Mouse (Mus musculus): ENCODE data around the gene Cfap161.

Gene Cfap161

DNA sequence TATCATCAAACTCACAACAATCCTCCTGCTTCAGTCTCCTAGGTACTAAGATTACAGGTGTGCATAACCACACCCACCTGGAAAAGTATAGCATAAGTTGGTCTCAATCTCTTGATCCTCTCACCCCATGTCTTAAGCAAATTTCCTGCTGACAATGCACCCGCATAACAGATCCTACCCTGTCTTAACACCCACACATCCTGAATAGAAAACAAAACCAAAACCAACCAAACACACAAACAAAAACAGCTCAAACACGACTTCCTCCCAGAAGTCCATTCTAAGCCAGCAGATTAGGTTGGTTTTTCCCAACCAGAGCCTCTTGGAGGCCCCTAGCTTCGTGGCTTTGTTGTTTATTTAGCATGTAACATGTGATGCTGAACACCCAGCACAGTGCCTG lies 52.0 kb downstream of the Cfap161 start:
- in situ Hi-C loops (cut with MboI; ENCODE audit: low sequenced_read_pairs), result no loop called here

DNA sequence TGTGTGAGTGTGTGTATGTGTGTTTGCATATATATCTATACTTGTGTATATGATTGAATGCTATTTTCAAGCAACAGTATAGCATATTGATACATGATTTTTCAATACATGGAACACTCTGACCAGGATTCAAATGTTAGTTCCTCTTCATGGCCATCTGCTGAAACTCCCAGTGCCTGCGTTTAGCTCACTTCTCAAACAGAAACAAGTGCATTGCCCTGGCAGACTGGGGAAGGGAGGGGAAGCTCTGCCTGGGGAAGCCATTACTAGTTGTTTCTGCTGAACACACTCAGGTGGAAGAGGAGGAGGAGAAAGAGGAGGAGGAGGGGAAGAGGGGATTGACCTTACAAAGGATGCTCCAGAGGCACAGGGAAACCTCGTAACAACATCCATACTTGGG lies 52.7 kb downstream of the Cfap161 start:
- in situ Hi-C loops (cut with MboI; ENCODE audit: low sequenced_read_pairs), result no loop called here

DNA sequence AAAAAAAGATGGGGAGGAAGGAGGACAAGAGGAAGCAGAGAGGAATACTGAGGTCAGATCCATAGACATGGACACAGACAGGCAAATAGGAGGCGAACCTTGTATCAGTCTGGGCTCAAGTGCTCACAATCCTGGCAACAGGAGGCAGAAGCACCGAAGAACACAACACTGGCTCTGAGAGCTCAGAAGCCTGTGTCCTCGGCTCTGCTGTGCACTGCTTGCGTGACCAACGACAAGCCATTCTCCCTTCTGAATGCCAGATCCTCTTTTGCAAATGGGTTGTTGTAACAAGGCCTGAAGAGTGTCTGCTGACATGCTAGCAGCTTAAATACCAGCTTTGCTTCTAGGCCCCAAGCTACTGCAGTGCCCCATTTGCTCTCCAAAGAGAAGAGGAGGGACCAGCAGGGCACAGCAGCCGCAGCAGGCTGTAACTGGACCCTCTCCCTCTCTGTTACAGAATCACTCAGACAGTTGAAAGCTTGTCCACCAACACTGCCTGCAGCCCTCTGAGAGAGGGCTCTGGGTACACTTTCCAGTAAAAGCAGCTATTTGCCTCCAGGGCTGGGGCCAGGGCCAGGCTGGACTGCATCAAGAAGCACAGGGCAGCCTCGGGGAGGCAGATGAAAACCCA lies 54.9 kb downstream of the Cfap161 start:
- in situ Hi-C loops (cut with MboI; ENCODE audit: low sequenced_read_pairs), result no loop called here

DNA sequence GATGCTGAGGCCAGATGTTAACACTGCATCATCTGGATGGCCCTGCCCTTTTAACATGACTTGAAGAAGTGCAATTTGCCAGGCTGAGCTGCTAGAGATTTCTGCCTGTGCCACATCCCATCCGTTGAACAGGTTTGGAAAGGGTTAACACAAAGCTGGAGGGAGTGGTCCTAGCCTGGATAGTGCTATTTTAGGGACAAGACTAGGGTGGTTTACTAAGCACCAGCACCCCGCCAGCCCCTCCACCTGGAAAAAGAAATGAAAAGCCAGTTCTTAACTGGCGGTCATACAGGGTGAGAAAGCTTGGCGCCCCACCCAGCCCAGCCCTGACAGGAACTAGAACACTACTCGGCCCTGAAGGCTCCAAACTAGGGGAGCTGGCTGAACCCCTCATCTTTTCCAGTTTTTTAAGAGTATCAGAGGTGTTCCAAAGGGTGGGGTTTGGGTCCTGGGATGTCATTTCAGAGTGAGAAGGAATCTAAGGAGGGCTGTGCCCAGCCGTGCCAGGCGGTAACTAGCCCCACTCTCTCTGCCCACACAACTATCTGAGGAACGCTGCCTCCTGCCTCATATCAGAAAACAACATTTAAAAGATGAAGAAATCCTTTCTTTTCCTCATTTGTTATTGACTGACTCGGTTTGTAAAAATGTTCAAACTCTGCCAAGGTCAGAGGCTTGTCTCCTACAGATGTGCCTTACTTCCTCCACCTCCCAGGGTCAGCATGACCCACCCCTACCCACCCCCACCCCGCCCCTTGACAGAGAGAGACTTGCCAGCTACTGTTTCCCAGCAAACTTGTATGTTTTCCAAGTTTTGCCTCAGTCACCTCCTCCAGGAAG lies 55.8 kb downstream of the Cfap161 start:
- in situ Hi-C loops (cut with MboI; ENCODE audit: low sequenced_read_pairs), result no loop called here

DNA sequence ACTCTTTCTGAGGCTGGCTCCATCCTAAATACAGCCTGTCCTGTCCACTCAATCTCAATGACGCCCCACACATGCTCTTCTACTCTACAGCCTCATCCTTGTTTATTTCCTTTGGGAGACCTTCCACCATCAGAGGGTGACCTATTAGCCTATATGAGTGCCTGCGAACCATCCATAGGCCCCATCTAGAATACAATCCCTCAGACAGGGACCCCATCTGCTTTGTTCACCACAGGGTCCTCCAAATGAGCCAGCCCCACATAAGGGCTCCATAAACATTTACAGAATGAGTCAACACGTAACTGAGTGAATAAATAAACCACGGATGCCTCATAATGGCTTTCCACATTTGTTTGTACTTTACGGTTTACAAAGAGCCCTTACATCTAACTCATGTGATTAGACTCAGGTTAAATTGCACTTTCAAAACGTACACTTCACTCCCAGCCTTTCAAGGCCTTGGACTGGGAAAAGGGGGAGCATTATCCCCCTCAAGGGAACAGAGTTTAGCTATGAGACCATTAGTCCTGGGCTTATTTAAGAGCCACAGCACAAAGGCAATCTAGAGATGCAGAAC lies 56.7 kb downstream of the Cfap161 start:
- in situ Hi-C loops (cut with MboI; ENCODE audit: low sequenced_read_pairs), result no loop called here

DNA sequence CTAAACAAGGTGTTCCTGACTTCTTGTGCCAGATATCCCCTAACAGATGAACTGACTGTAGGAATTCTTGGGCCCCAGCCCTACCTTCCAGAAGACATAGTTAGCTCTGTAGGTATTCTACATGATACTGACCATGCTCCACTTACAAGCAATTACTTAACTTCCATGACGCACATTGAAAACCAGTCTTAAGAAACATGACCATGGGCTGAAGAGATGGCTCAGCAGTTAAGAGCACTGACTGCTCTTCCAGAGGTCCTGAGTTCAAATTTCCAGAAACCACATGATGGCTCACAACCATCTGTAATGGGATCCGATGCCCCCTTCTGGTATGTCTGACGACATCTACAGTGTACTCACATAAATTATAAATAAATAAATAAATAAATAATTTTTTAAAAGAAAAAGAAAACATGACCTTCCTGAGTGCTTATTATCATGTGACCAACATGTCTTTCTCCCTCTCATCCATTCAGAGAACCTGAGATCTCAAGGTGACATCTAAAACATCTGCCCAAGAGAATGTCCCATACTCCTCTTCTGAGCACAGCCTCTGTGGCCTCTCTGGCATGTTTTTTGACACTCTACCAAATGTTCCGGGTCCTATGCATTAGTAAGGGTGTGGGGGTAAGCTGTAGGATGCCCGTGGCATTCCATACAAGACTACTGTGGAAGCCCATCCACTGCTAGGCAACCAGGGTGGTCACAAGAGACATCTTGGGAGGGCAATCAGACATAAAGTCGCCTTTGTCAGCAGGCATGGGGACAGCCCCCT lies 58.2 kb downstream of the Cfap161 start:
- in situ Hi-C loops (cut with MboI; ENCODE audit: low sequenced_read_pairs), result no loop called here

DNA sequence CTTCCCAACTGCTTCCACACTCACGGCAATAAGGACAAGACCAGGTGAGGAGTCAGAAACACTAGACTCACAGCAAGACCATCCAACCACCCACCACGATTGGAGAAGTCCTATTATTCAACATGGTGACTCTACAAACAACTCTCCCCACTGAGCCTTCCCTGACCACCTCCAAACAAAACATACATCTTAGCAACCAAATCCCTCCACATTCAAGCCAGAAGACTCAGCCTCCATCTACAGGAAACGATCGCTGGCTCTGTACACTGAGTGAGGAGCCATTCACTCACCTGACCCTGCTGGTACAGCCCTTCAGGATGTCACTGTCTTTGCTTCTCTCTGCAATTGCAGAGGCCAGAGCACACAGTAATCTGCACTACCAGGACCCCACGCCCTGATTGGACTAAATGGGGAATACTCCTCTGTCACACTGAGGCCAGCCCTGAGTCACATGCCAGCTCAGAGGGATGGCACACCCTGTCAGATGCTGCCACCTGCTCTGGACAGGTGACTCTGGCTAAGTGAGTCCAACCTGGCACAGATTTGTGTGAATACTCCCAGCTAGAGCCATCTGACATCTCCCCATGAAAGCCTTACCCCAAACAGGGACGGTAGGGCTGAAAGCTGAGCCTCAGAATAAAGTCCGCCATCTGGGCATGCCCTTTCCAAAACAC lies 59.4 kb downstream of the Cfap161 start:
- in situ Hi-C loops (cut with MboI; ENCODE audit: low sequenced_read_pairs), result no loop called here

DNA sequence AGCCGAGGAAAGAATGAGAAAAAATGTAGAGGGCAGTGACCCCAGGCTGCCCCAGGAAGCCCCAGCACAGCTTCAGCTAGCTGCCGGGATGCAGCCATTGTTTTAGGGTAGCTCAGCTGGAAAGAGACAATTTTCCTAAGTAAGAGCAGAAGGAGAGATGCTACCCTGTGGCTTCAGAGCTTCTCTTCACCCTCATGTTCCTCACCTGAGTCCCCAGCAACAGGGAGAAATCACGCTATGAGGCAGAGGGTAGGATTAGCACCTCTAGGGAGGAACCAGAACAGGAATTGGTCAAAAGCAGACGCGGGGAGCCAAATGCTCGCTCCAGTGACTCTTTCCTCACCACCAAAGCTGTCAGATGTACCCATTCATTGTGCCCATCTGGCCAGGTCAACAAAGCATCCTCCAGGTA lies 60.0 kb downstream of the Cfap161 start:
- in situ Hi-C loops (cut with MboI; ENCODE audit: low sequenced_read_pairs), result no loop called here

DNA sequence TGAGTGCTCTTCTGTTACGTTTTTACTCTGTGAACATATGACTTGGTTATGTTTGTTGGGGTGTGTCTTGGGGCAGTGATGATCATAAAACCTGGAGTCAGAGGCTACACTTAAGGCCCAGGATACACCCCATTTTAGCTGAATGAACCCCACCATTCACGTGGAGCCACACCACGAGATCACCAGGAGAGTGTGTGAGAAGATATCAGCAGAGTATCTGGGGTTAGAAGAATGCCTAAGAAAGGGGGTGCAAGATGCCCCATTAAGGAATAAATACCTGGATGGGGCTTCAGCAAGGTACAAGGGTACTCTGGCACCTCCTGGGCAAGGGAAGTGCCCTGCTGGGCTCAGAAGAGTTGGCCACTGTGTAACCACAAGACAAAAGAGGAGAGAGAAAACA lies 60.4 kb downstream of the Cfap161 start:
- in situ Hi-C loops (cut with MboI; ENCODE audit: low sequenced_read_pairs), result no loop called here

DNA sequence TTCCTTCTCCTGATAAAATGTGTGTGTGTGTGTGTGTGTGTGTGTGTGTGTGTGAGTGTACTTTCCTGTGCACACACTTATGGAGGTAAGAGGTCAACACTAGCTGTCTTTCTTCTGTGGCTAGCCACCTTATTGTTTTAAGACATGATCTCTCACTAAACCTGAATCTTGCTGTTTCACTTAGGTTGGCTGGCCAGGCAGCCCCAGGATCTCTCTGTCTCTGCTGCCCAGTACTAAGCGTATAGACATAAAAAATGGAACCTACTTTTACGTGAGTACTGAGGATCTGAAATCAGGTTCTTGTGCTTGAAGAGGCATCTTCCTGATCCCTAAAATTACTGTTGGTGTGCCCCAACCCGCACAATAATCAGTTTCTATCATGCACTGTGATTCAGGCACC lies 61.9 kb downstream of the Cfap161 start:
- in situ Hi-C loops (cut with MboI; ENCODE audit: low sequenced_read_pairs), result no loop called here

DNA sequence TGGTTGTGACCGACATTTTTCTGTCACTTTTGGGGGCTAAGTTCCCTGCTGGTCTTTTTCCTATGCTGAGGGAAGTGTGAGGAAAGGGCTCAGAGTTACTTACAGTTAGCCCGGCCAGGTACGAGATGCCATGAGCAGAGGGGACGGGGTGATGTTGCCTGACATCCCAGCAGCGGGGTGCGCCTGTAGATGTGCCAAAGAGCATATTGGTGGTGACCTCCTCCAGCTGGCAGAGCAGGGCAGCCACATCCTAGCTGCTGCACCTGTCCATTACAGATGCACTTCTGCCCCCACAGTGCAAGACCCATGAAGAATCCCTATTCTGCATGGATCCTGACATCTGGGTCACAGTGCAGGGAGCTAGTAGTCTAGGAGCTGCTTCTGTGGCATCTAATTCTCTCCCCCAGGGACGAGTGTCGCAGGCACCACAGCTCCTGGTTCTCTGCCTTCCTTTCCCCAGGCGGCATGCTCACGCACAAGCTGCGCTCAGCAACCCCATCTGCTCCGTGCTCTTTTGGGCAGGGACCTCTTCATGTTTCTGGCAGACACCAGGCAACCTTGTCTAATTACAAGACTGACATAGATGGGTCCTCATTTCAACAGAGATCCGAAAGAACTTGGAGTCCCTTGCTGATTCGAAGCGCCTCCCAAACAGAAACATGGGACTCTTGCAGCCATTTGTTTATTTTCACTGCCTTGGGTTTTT lies 62.6 kb downstream of the Cfap161 start:
- in situ Hi-C loops (cut with MboI; ENCODE audit: low sequenced_read_pairs), result no loop called here

DNA sequence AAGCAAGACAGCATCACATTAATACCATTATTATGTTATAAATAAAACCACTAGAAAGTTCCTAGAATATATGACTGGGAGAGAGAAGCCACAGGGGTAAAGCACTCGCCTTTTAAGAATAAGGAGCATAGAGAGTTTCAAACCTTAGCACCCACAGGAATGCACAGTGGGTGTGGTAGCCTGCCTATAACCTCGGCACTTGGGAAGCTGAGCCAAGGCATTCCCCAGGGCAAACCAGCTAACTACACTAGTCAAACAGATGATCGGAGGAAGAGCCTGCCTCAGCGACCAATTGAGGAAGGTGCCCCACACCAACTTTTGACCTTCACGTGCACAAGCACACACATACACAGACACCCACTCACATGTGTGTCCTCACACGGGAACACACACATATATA lies 63.4 kb downstream of the Cfap161 start:
- in situ Hi-C loops (cut with MboI; ENCODE audit: low sequenced_read_pairs), result no loop called here

DNA sequence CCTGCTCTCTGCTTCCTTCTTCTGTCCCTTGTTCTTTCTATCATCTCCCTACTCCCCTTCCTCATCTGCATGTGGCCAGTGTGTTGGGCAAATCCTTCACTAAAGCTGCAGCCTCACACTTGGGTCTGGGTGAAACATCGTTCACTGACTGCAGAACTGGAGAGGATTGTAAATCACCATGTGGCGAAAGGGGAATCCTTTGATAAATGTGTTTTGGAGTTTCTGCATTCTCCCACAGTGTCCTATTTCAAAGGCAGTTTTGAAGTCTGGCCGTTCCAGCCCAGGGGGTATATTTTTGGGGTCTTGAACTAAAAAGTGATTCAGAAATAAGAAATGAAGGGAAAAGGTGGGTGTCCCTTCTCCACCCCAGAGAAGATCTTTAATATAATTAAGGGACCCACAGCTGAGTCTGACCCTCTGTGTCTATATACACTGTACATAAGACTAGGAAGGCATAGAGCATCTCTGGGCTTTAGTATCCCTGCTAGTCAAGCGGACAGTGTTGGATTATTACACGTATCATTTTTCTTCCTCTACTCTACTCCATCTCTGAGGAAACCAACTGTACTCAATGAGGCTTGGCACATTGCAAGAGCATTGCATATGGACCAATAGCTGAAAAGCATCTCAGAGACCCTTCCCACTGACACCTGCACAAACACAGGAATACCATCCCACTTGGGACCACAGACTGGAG lies 67.6 kb downstream of the Cfap161 start:
- in situ Hi-C loops (cut with MboI; ENCODE audit: low sequenced_read_pairs), result no loop called here

DNA sequence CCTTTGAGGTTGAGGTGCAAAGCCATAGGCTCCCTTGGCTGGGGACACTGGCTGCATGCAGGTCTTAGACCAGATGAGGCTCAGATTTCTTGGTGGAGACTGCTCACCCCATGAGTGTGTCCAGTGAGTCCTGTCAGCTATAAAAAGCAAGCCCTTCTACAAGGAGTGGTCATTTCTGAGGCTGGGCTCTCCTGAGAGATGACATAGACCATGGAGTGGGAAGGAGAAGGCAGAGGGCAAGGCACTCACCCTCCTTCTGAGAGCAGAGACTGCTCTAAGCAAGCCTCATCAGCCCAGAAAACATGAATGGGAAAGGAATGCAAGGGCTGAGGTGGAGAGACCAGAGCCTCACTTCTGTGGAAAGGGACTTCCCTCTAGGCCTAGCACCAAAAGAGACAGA lies 68.9 kb downstream of the Cfap161 start:
- in situ Hi-C loops (cut with MboI; ENCODE audit: low sequenced_read_pairs), result no loop called here

DNA sequence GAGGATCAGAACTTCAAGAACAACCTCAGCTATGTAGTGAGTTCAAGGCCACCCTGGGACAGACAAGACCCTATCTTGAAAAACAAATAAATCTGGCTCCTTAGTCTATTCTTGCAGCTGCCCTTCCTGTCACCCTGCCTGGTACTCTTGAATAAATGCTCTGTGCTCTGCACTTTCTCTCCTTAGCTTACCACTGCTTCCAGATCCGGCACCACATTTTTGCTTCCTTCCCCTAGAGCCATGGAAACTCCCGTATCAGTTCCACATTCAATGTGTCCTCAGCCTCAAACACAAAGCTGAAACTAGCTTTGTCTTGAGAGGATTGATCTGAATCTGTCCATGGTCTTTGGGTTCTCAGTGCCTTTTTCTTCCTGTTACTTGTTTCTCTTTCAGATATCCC lies 70.1 kb downstream of the Cfap161 start:
- in situ Hi-C loops (cut with MboI; ENCODE audit: low sequenced_read_pairs), result no loop called here
